Mouse (Mus musculus) adrenal gland, adult 10 weeks (tissue): ENCODE results near the gene Adam17. TPM values are rescaled to one million over a fixed set of nuclear protein-coding genes. Genes with fewer than 3 reads are reported as not detected.

Experiments used
- polyA plus RNA-seq: library from polyadenylated mRNA; stranded (reverse); fragments of 350-450 nt; fragmentation: Illumina TruSeq; extraction: RNeasy Lipid Tissue Mini Kit (QIAGEN cat#74804); gene quantifications from one replicate; pipeline ENCODE4 v1.2.3, GENCODE M21; 2014; ENCODE audit warnings: low read depth, low replicate concordance

The Adam17 gene
- polyA plus RNA-seq = 87.0 TPM

DNA sequence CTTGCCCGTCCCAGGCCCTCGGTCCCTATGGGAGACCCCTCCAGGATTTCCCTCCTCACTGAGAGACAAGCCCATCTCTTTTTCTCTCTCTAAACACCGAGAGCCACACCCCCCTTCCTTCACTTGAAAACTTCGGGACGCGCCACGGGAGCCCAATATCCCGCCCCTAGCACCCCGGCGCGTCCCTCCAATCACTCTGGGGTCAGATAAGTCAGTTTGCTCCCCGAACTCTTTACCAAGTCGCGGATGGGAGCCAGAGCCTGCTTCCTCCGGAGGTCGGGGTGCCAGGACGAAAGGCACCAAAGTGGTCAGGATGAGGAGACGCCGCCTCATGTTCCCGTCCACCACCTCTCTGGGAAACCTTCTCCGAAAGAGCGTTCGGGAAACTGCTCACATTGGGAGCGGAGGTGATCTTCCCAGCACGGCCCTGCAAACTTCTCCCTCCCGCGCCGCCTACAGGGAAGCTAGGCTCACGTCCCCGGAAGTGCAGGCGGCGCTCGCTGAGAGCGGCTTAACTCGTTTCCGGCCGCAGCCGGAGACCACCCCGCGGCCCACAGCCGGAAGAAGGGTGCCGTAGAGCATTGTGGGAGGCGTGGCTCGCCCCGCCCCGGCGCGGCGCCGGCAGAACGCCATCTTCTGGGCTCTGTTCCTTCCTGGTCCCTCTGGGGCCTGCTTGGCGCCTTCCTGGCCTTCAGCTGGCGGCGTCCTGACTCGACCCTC lies at the start of gene Adam17:
TSS of gene Adam17 (minus strand) at position 533 of the 720 bp plus-strand sequence.

DNA sequence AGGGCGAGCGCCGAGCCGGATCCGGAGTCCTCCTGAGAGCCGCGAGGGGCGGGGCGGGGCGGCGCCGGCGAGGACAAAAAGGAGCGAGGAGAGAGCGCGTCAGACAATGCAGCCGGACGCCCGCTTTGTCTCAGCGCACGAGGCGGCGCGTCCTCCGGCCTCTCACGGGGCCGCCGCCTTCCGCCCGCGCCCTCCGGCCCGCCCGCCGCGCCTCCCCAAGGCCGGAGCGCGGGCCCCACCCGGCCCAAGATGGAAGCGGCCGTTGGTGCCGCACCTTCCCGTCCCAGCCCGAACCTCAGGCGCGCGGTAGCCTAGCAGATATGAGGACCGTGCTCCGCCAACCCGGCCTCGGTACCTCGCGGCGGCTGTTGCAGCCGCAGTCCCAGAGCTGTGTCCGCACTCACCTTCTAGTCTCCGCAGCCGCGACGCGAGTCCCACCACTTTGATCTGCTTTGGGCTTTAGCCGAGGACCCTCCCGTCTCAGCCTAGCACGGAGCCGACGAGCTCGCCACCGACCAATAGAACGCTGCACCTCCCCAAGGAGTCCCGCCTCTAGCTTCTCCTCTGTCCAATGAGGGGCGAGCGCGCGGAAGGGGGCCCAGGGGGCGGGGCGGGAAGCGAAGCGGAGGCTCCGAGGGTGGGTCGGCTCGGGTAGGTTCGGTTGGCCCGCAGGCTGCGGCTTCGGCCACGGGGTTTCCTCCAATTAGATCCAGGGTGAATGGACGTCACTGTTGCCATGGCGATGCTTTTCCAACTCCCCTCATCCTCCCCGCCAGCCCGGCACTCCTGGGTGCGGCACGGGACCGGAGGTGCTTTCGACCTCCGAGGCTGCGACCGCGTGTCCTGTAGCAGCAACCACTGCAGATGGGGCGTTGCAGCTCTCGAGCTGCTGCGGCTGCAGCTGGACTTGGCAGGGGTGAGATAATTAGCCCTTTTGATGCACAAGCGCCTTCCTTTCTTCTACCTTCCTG lies 44.0 kb upstream of the Adam17 start, which contains the start of gene Ywhaq:
TSS of gene Ywhaq (minus strand) at position 538 of the 971 bp plus-strand sequence.

DNA sequence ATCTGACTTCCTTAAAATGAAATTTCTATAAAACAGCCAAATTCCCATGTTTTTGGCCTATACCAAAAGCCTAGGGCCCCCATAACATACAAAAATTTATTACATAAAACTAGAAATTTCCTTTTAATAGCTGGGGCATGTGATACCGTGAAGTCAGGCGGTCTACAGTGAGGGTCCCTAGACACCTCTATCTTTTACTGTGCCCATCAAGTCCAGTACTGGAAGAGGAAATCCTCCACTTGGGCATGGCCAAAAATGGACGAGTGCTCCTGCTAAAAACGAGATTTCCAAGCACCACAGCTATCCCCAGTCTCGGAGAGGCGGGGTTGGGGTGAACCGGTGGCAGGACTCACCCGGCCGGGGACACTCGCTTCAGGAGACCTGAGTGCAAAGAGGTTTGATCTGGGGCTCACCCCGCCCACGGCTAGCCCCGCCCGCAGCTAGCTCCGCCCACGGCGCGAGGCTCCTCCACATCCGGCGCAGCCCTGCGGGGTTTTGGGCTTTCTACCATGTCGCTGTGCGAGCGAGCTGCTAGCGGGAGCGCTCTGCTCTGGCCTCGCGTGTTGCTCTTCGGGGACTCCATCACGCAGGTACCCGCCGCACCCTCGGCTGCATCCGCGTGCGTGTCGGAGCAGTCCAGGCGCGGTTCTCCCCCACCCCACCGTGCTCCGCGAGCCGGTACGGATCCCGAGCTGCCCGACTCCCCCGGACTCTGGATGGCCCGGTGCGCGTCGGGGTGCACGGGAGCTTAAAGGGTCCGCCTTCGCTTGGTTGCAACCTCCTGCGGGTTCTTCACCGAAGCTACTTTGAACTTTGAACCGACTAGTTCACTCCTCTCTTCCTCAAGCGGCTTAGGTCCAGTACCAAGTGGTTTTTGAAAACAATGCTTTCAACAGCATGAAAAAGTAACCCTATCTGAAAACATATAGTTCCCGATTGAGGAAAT lies 57.2 kb downstream of the Adam17 start, which contains the start of gene Iah1:
TSS of gene Iah1 (plus strand) at position 467 of the 946 bp plus-strand sequence.

DNA sequence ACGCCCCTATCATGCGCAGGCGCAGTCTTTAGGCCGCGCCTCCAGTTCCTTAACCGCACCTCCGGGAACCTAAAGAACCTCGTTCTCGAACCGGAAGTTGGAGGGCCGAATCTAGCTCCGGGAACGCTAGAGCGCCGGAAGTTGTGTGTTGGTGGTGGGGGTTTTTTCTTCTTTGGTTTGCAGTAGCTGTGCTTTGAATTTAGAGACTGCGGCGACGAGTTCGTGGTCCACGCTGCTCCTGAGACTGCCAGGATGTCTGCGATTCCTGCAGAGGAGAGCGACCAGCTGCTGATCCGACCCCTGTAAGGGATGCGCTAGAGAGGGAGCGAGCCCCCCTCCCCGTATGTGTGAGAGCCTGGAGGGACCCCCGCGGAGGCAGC lies 87.2 kb downstream of the Adam17 start, which contains the start of gene Itgb1bp1:
TSS of gene Itgb1bp1 (minus strand) at position 42 of the 380 bp plus-strand sequence.

DNA sequence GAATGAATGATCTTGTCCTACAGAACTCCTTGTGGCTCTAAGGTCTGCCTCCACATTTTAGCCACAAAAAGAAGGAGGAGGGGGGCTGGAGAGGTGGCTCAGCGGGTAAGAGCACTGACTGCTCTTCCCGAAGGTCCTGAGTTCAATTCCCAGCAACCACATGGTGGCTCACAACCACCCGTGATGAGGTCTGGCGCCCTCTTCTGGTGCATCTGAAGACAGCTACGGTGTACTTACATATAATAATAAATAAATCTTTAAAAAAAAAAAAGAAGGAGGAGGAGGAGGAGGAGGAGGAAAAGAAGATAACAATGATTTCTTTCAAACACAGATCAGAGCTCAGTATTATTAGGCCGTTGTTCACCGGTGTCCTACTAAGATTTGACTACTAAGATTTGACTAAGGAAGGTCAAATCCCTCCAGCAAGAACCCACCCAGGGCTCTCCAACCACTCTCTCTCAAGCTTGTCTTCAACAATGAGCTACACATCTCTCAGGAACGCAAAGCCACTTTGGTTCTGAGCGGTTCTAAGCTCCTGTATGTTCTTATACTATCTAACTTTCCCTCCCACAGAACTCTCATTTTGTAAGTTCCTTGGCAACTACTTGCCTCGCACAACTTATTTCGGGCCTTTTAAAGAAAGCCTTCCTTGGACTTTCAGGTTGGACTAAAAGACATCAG lies 88.5 kb downstream of the Adam17 start, which contains the start of gene Cpsf3:
TSS of gene Cpsf3 (plus strand) at position 631 of the 681 bp plus-strand sequence.

Other genes with a start within 250 kb of the Adam17 start
- gene Cpsf3, start 88.2 kb downstream of the Adam17 start, polyA plus RNA-seq = 68.5 TPM
- 45.1 TPM for gene Itgb1bp1, start 87.3 kb downstream of the Adam17 start, polyA plus RNA-seq
- 22.0 TPM for gene Iah1, start 57.2 kb downstream of the Adam17 start, polyA plus RNA-seq
- 555 TPM for gene Ywhaq, start 44.0 kb upstream of the Adam17 start, polyA plus RNA-seq